In the genomic region with DNA sequence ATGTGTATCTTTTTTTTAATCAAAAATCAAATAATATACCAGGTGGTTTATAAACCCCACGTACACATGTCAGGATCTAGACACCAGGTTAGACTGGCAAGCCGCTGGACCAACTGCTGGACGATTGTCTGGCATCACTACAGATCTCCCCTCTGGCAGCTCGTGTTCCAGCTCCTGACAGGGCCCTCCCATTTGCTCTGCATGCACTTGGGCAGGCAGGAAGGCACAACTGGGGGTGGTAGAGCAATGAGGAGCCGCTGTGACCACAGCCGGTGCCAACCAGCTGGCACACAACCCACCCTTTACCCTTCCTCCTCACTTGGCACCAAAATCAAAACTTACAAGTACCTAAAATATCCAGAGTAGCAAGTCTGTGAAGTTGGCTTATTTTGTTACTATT, we compare ENCODE assay signal across 15 mouse cellular contexts.
A peak's percentile ranks its signal among the peaks of the same experiment; 100 is the strongest.
DNase-seq lines count a peak whose midpoint lies in the region; ATAC-seq lines count a peak whose summit lies in the region.
"Had no signal": no experiment of that assay in that cellular context is flagged by ENCODE, and none has a peak within 500 bp of the region (broad histone marks: within the 10 kb centered on the region; RNA-seq: fewer than 3 reads in every experiment).

No protein-coding gene starts in this region.

- DNase-seq in layer of hippocampus, adult 11-12 months (ENCODE audit: low spot score): peak; percentile 8
- DNase-seq in layer of hippocampus, postnatal 25 days (ENCODE audit: extremely low spot score in 1 of 2, low spot score in 1 of 2): no peak
- peak; percentile 35 for DNase-seq in CD4-positive, CD25-positive, alpha-beta regulatory T cell, adult 2 months (ENCODE audit: low read depth, low spot score)
- DNase-seq in urinary bladder, postnatal 4 days (ENCODE audit: low spot score in 2 of 2): no peak
- DNase-seq in lung, postnatal 25 days (ENCODE audit: low spot score): no peak
- DNase-seq: cerebellum, adult 9-10 months; gastrocnemius, adult 2 months; kidney, postnatal 10 days; lung, adult 2 months; retina, postnatal 1 day had no signal

- peak; percentile 40 for ATAC-seq in activated CD4-positive, CD25-positive, alpha-beta regulatory T cell, adult 4 months
- ATAC-seq in monocyte, adult 5-6 weeks (replicated peaks; ENCODE audit: insufficient number of reproducible peaks, low FRiP score, low TSS enrichment, poor library complexity, severe bottlenecking): peak; percentile 59; the same call in 1 of the 2 replicates
- ATAC-seq: forebrain, embryonic 15.5 days; intestine, embryonic 15.5 days; Patski had no signal

Comparison
In these comparisons a context has a peak if more than half of its experiments do, and no peak if none do; other contexts are left out.
1. DNase-seq: peak in layer of hippocampus, adult 11-12 months (single experiment) and CD4-positive, CD25-positive, alpha-beta regulatory T cell, adult 2 months (single experiment); none in layer of hippocampus, postnatal 25 days (0 of 2), urinary bladder, postnatal 4 days (0 of 2) and lung, postnatal 25 days (single experiment).